8 mouse cellular contexts compared by ENCODE assay signal in the genomic region with DNA sequence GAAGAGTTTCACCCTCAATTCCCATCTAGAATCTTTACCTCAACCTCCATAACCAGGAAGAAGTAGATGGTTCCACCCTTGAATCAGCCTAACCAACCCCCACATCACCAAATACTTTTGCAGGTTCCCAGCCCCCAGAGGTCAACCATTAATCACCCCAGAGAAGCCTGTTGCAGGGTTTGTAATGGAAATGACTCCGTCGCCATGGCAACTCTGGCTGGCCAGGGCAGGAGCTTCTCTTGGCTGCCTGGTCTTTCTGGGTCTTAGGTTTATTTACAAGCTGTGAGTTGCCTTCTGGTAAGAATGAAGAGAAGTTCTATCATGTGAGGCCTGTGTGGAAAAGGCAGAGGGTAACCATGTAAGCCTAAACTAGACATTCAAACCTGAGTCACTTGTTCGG.
DNase-seq lines count a peak whose midpoint lies in the region; ATAC-seq lines count a peak whose summit lies in the region.

No protein-coding gene starts in this region.

- H3K4me2 ChIP-seq in hindbrain, embryonic 15.5 days = no peak overlapping the region
- no peak overlapping the region for H3K4me2 ChIP-seq in midbrain, embryonic 15.5 days
- H3K4me2 ChIP-seq in intestine, embryonic 15.5 days (replicated peaks) = no peak overlapping the region

- H3K4me1 ChIP-seq in hindbrain, embryonic 15.5 days (replicated peaks) = peaks cover 33% of the 10 kb centered on the region
- H3K4me1 ChIP-seq in midbrain, embryonic 15.5 days = peaks cover 29% of the 10 kb centered on the region
- H3K4me1 ChIP-seq in intestine, embryonic 15.5 days (replicated peaks) = peaks cover 2% of the 10 kb centered on the region; the same call in 1 of the 2 replicates

- H3K27ac ChIP-seq in hindbrain, embryonic 15.5 days (replicated peaks) = peak overlapping the region; percentile 16; the same call in 1 of the 2 replicates
- peak overlapping the region; percentile 10; the same call in 1 of the 2 replicates for H3K27ac ChIP-seq in midbrain, embryonic 15.5 days
- H3K27ac ChIP-seq in intestine, embryonic 15.5 days = no peak overlapping the region

- H3K4me3 ChIP-seq in hindbrain, embryonic 15.5 days = no peak overlapping the region
- no peak overlapping the region for H3K4me3 ChIP-seq in midbrain, embryonic 15.5 days
- H3K4me3 ChIP-seq in intestine, embryonic 15.5 days (replicated peaks) = no peak overlapping the region

- peak; percentile 18 to 37 for DNase-seq in left cerebral cortex, postnatal 10 days (ENCODE audit: extremely low spot score in 1 of 2, low spot score in 2 of 2)
- DNase-seq in left cerebral cortex, adult 11 months (ENCODE audit: low spot score) = no peak
- peak; percentile 56 for DNase-seq in adrenal gland, adult 8-10 months
- no peak for DNase-seq in left cerebral cortex, postnatal 14 days (ENCODE audit: low spot score in 2 of 2)

- H3K9ac ChIP-seq in hindbrain, embryonic 15.5 days = no peak overlapping the region
- no peak overlapping the region for H3K9ac ChIP-seq in midbrain, embryonic 15.5 days
- H3K9ac ChIP-seq in intestine, embryonic 15.5 days = no peak overlapping the region

- no peaks in the 10 kb centered on the region for H3K36me3 ChIP-seq in hindbrain, embryonic 15.5 days
- no peaks in the 10 kb centered on the region for H3K36me3 ChIP-seq in midbrain, embryonic 15.5 days (replicated peaks)
- no peaks in the 10 kb centered on the region for H3K36me3 ChIP-seq in intestine, embryonic 15.5 days

- WGBS in hindbrain, embryonic 15.5 days = 17% methylated on average over 3 of the region's 3 CpGs
- WGBS in midbrain, embryonic 15.5 days = 19% methylated on average over 3 of the region's 3 CpGs
- WGBS in intestine, embryonic 15.5 days = 41% methylated on average over 3 of the region's 3 CpGs

- peak; percentile 34; the same call in 1 of the 2 replicates for ATAC-seq in hindbrain, embryonic 15.5 days (ENCODE audit: low FRiP score, low read depth)
- no peak for ATAC-seq in midbrain, embryonic 15.5 days (replicated peaks)
- no peak for ATAC-seq in intestine, embryonic 15.5 days
- ATAC-seq in cerebellum, adult (ENCODE audit: insufficient number of reproducible peaks, low FRiP score, low TSS enrichment) = no peak

- intact Hi-C loops in left cerebral cortex, postnatal 10 days (cut with DNase I) = no loop called here
- intact Hi-C loops in left cerebral cortex, postnatal 14 days (cut with DNase I) = no loop called here

- no peaks in the 10 kb centered on the region for H3K9me3 ChIP-seq in hindbrain, embryonic 15.5 days
- H3K9me3 ChIP-seq in midbrain, embryonic 15.5 days = no peaks in the 10 kb centered on the region
- H3K9me3 ChIP-seq in intestine, embryonic 15.5 days = no peaks in the 10 kb centered on the region

- H3K27me3 ChIP-seq in hindbrain, embryonic 15.5 days = no peaks in the 10 kb centered on the region
- no peaks in the 10 kb centered on the region for H3K27me3 ChIP-seq in midbrain, embryonic 15.5 days (replicated peaks)
- H3K27me3 ChIP-seq in intestine, embryonic 15.5 days (replicated peaks) = no peaks in the 10 kb centered on the region

Comparison
In these comparisons a context has a peak if more than half of its experiments do, and no peak if none do; other contexts are left out.
1. DNase-seq: peak in left cerebral cortex, postnatal 10 days (2 of 2) and adrenal gland, adult 8-10 months (single experiment); none in left cerebral cortex, adult 11 months (single experiment) and left cerebral cortex, postnatal 14 days (0 of 2).